Mouse (Mus musculus) liver, adult 2 months (tissue): ENCODE results near the gene Kel. TPM values are rescaled to one million over a fixed set of nuclear protein-coding genes. Genes with fewer than 3 reads are reported as not detected.

Experiments used
- DNase-seq: peaks from one replicate; pipeline ENCODE4 v3.0.0-alpha.2; 2011; ENCODE audit warnings: low read depth, low spot score; ENCODE audit errors: extremely low read depth
- H3K27ac ChIP-seq: fragments of 200-500 bp; replicated peaks from 2 replicates; pipeline ENCODE4 v1.5.1; 2012; ENCODE audit warnings: low read depth, mild to moderate bottlenecking, control low read depth, inconsistent platforms, low read length; ENCODE audit not compliant: insufficient read depth
- H3K27me3 ChIP-seq: fragments of 200-500 bp; 2 replicates; pipeline ENCODE4 v1.6.1; 2012; ENCODE audit warnings: mild to moderate bottlenecking, moderate library complexity, low read length, inconsistent platforms; ENCODE audit not compliant: control insufficient read depth, insufficient read depth
- H3K36me3 ChIP-seq: fragments of 200-500 bp; 2 replicates; pipeline ENCODE4 v1.6.1; 2012; ENCODE audit warnings: low read length, inconsistent platforms; ENCODE audit not compliant: control insufficient read depth, insufficient read depth
- H3K4me1 ChIP-seq: fragments of 200-500 bp; 2 replicates; pipeline ENCODE4 v1.6.1; 2011; ENCODE audit warnings: low read length; ENCODE audit not compliant: control insufficient read depth, insufficient read depth
- H3K4me3 ChIP-seq: fragments of 200-500 bp; 2 replicates; pipeline ENCODE4 v1.5.1; 2011; ENCODE audit warnings: low read depth, mild to moderate bottlenecking, control low read depth, low read length, moderate library complexity; ENCODE audit not compliant: insufficient read depth
- H3K79me2 ChIP-seq: fragments of 200-500 bp; 2 replicates; pipeline ENCODE4 v1.6.1; 2012; ENCODE audit warnings: inconsistent platforms, mild to moderate bottlenecking, low read length, moderate library complexity; ENCODE audit not compliant: control insufficient read depth, insufficient read depth
- H3K9ac ChIP-seq: fragments of 200-500 bp; 2 replicates; pipeline ENCODE4 v1.6.1; 2012; ENCODE audit warnings: low read depth, mild to moderate bottlenecking, control low read depth, inconsistent platforms, low read length
- CTCF ChIP-seq: fragments of 200-500 bp; IDR thresholded peaks from 2 replicates; pipeline ENCODE4 v1.5.1; 2011; ENCODE audit warnings: low read depth, low read length, control low read depth
- POLR2A ChIP-seq: fragments of 200-500 bp; IDR thresholded peaks from 2 replicates; pipeline ENCODE4 v1.6.1; 2011; ENCODE audit warnings: low read length, control low read depth; ENCODE audit not compliant: insufficient read depth; ENCODE audit errors: extremely low read depth
- WGBS: fragments of 180-500 bp; shearing (Covaris S2); methylation state at CpG from one replicate; pipeline ENCODE4 v1.1.7; 2018; 5-methylcytosine and 5-hydroxymethylcytosine counted together
- polyA plus RNA-seq: library from polyadenylated mRNA; depleted of rRNA; stranded (reverse); fragments of >200 nt; gene quantifications from 2 replicates; pipeline ENCODE4 v1.2.3, GENCODE M21; 2012; rRNA removed
- total RNA-seq: library from RNA; depleted of rRNA; stranded (reverse); fragments of >200 nt; gene quantifications from 2 replicates; pipeline ENCODE4 v1.2.3, GENCODE M21; 2014; rRNA removed

Kel gene
- total RNA-seq (not detected in 2 replicates), polyA plus RNA-seq (not detected in 2 replicates)

GRCm38 (mm10) chr6:41704123-41704522 lies at the start of gene Kel:
Gene Kel, minus strand, starts transcription at chr6:41704339.
- Histone ChIP-seq H3K4me1 (no peaks in the 10 kb centered on the region), H3K36me3 (no peaks in the 10 kb centered on the region), H3K9ac (no peak within 1 kb of the TSS), H3K27ac (no peak within 1 kb of the TSS), H3K27me3 (no peaks in the 10 kb centered on the region), H3K4me3 (no peak within 1 kb of the TSS), H3K79me2 (no peaks in the 10 kb centered on the region)
- no peak for DNase-seq
- TF ChIP-seq CTCF (no peak), POLR2A (no peak)
- 37% methylated on average over 1 of the region's 1 CpGs for WGBS

- Histone ChIP-seq H3K4me3 (no peak overlapping the region), H3K4me1 (no peaks in the 10 kb centered on the region)
Measured at GRCm38 (mm10) chr6:41744664-41745392, 40.7 kb upstream of the Kel start.

GRCm38 (mm10) chr6:41741101-41741500 lies 37.0 kb upstream of the Kel start:
- Histone ChIP-seq H3K27me3 (no peaks in the 10 kb centered on the region), H3K9ac (no peak overlapping the region), H3K79me2 (no peaks in the 10 kb centered on the region), H3K27ac (no peak overlapping the region), H3K4me1 (no peaks in the 10 kb centered on the region), H3K4me3 (no peak overlapping the region), H3K36me3 (no peaks in the 10 kb centered on the region)
- DNase-seq: no peak
- TF ChIP-seq CTCF (no peak), POLR2A (no peak)

More at GRCm38 (mm10) chr6:41744664-41745392, 40.7 kb upstream of the Kel start:
- TF ChIP-seq POLR2A (no peak), CTCF (no peak)
- H3K27ac ChIP-seq: no peak overlapping the region
- H3K79me2 ChIP-seq: no peaks in the 10 kb centered on the region
- no peak overlapping the region for H3K9ac ChIP-seq
- H3K27me3 ChIP-seq: no peaks in the 10 kb centered on the region
- no peaks in the 10 kb centered on the region for H3K36me3 ChIP-seq
- WGBS: 66% methylated on average over 5 of the region's 5 CpGs
- no peak for DNase-seq

- TF ChIP-seq POLR2A: no peak
- no peak for TF ChIP-seq CTCF
- DNase-seq: no peak
- no peaks in the 10 kb centered on the region for H3K79me2 ChIP-seq
- H3K27me3 ChIP-seq: no peaks in the 10 kb centered on the region
- H3K27ac ChIP-seq: no peak overlapping the region
- H3K4me3 ChIP-seq: no peak overlapping the region
- 88% methylated on average over 5 of the region's 5 CpGs for WGBS
- no peaks in the 10 kb centered on the region for H3K36me3 ChIP-seq
- no peaks in the 10 kb centered on the region for H3K4me1 ChIP-seq
- H3K9ac ChIP-seq: no peak overlapping the region
Measured at GRCm38 (mm10) chr6:41734719-41735470, 30.8 kb upstream of the Kel start.

GRCm38 (mm10) chr6:41727989-41728609 lies 24.0 kb upstream of the Kel start:
- H3K36me3 ChIP-seq: no peaks in the 10 kb centered on the region
- H3K27me3 ChIP-seq: no peaks in the 10 kb centered on the region
- H3K4me1 ChIP-seq: no peaks in the 10 kb centered on the region
- no peak overlapping the region for H3K27ac ChIP-seq
- 58% methylated on average over 1 of the region's 1 CpGs for WGBS
- no peak for TF ChIP-seq CTCF
- no peak for TF ChIP-seq POLR2A
- no peak for DNase-seq
- H3K4me3 ChIP-seq: no peak overlapping the region
- H3K79me2 ChIP-seq: no peaks in the 10 kb centered on the region
- no peak overlapping the region for H3K9ac ChIP-seq
